Mouse (Mus musculus): Measurements from ENCODE around the gene Nap1l4. TPM values are rescaled to one million over a fixed set of nuclear protein-coding genes. Genes with fewer than 3 reads are reported as not detected.

Nap1l4 gene
- 233 and 239 TPM in 2 replicates for polyA plus RNA-seq (2012; rRNA removed)

GRCm38 (mm10) chr7:143548976-143549457, at the start of gene Nap1l4:
Gene Nap1l4, minus strand, starts transcription at chr7:143549106.

DNA sequence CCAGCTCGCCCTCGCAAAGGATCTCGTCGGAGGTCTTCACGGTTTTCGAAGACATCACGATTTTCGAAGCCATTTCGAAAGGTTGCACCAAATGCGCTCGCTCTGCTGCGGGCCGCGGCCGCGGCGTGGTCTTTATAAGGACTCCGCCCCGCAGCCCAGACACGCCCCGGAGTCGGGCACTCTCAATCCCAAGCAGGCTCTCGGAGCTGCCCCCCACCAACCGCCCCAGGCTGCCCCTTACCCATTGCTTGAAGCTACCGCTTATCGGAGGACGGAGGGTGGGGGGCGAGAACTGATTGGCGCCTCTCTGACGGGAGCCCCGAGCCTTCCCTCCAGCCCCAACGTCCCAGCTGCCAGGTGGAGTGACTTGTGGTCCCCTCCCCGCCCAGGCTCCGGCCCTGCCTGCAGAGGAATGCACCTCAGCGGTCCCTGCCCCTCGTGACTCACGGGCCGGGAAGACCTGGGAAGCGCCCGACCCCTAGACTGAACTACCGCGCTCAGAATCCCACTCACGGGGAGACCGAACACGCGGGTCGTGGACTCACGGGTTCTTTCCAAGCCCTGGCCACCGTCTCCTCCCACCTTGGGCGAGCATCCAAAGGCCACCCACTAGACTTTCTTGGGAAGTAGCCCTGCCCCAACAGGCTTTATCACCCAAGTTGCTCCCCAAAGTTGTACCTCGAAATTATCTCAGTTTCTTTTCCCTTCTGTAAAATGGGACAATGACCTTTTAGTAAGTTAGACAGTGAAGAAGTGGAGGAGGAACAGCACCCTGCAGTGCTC, 46.3 kb downstream of the Nap1l4 start, which contains the start of gene Phlda2:
Gene Phlda2, minus strand, starts transcription at position 733 of the 783 bp plus-strand sequence.

GRCm38 (mm10) chr7:143473347-143474101, 75.4 kb downstream of the Nap1l4 start, which contains the start of gene Slc22a18:
Gene Slc22a18, plus strand, starts transcription at chr7:143473736.

Other genes starting within 250 kb of the Nap1l4 start
- gene Cdkn1c, start 88.1 kb downstream of the Nap1l4 start, polyA plus RNA-seq (2012; rRNA removed), result 107 and 110 TPM in 2 replicates
- gene Slc22a18, start 75.4 kb downstream of the Nap1l4 start, polyA plus RNA-seq (2012; rRNA removed), result 0.79 and 0.96 TPM in 2 replicates
- 0.34 and 0.43 TPM in 2 replicates for gene Phlda2, start 46.0 kb downstream of the Nap1l4 start, polyA plus RNA-seq (2012; rRNA removed)
- gene Cars, start 51.0 kb upstream of the Nap1l4 start, polyA plus RNA-seq (2012; rRNA removed), result 48.1 and 49.1 TPM in 2 replicates
- 0.17 and 0.26 TPM in 2 replicates for gene Tnfrsf26, start 79.6 kb upstream of the Nap1l4 start, polyA plus RNA-seq (2012; rRNA removed)
- gene Tnfrsf22, start 100.6 kb upstream of the Nap1l4 start, polyA plus RNA-seq (2012; rRNA removed), result 4.9 and 6.7 TPM in 2 replicates
- gene Tnfrsf23, start 136.8 kb upstream of the Nap1l4 start, polyA plus RNA-seq (2012; rRNA removed), result 3.5 and 4.1 TPM in 2 replicates
- gene Osbpl5, start 207.9 kb upstream of the Nap1l4 start, polyA plus RNA-seq (2012; rRNA removed), result 59.2 and 60.0 TPM in 2 replicates
- gene Mrgprg, start 217.9 kb upstream of the Nap1l4 start, polyA plus RNA-seq (2012; rRNA removed), result not detected in 2 replicates
- 9.9 and 10.1 TPM in 2 replicates for gene Mrgpre, start 235.4 kb upstream of the Nap1l4 start, polyA plus RNA-seq (2012; rRNA removed)